Mouse (Mus musculus): ENCODE measurements around the gene Ccn6. TPM values are rescaled to one million over a fixed set of nuclear protein-coding genes. Genes with fewer than 3 reads are reported as not detected.
"Not testable (repeated sequence)": the region's sequence is repeated elsewhere in the genome, so short reads cannot be mapped to it uniquely, and the experiment has no call there.

The Ccn6 gene
- polyA plus RNA-seq (2015; fragmentation: Nextera tagmentation; extraction: Ambion mirVana), result 0.21 and 0.40 TPM in 2 replicates

DNA sequence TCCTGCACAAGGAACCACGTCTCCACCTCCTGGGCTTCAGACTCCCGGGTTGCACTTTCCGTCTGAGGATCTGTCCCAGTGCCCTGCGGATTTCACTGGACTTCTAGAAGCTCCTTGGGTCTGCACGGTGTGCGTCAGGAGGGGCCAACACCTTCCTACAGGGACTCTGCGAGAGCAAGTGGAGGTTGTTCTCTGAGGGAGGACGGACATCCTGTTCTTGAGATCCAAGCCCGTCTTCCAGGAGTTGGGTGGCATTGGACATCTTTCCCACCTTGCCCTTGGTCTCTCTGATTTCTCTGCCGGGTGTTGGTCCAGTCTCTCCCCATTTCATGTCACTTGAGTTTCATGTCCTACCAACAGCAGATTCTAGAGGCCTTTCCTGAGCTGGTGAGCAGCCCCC lies at the start of gene Ccn6:
Gene Ccn6 (minus strand): TSS at position 101 of the 400 bp plus-strand sequence.
- no peaks in the 10 kb centered on the region for H3K9me3 ChIP-seq
- H3K27ac ChIP-seq, result no peak within 1 kb of the TSS
- no peak within 1 kb of the TSS for H3K9ac ChIP-seq
- H3K4me3 ChIP-seq, result peak within 1 kb of the TSS; percentile 8; the same call in 1 of the 2 replicates
- 77% methylated on average over 10 of the region's 10 CpGs for whole genome bisulfite sequencing
- peaks cover 26% of the 10 kb centered on the region for H3K4me1 ChIP-seq
- no peak for ATAC-seq (ENCODE audit: borderline replicate concordance, extremely low read depth, low FRiP score, low TSS enrichment)
- peak within 1 kb of the TSS; percentile 41 for H3K4me2 ChIP-seq
- no peaks in the 10 kb centered on the region for H3K27me3 ChIP-seq
- no peaks in the 10 kb centered on the region for H3K36me3 ChIP-seq

DNA sequence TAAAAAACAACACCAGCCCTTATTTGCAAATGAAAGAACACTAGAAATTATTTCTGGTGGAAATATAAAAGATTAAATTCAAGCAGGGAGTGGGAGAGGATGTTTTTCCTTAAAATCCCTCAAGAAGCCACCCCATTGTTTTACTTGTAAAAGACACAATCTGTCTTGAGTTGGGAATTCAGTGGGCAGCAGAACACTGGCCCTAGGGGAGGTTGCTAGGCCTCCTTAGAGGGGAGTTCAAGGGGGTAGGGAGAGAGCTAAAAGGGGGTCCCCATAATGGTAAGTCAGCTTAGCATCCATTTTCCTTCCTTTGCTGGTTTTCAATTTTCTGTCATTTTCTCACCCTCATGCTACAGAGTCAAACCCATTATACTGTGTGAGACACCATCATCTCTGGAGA lies 46.4 kb upstream of the Ccn6 start:
- no peak for ATAC-seq (ENCODE audit: borderline replicate concordance, extremely low read depth, low FRiP score, low TSS enrichment)
- H3K4me1 ChIP-seq, result no peaks in the 10 kb centered on the region
- no peak overlapping the region for H3K27ac ChIP-seq
- no peak overlapping the region for H3K9ac ChIP-seq
- H3K9me3 ChIP-seq, result no peaks in the 10 kb centered on the region
- H3K4me3 ChIP-seq, result no peak overlapping the region
- H3K4me2 ChIP-seq, result no peak overlapping the region
- no peaks in the 10 kb centered on the region for H3K27me3 ChIP-seq
- no peaks in the 10 kb centered on the region for H3K36me3 ChIP-seq

DNA sequence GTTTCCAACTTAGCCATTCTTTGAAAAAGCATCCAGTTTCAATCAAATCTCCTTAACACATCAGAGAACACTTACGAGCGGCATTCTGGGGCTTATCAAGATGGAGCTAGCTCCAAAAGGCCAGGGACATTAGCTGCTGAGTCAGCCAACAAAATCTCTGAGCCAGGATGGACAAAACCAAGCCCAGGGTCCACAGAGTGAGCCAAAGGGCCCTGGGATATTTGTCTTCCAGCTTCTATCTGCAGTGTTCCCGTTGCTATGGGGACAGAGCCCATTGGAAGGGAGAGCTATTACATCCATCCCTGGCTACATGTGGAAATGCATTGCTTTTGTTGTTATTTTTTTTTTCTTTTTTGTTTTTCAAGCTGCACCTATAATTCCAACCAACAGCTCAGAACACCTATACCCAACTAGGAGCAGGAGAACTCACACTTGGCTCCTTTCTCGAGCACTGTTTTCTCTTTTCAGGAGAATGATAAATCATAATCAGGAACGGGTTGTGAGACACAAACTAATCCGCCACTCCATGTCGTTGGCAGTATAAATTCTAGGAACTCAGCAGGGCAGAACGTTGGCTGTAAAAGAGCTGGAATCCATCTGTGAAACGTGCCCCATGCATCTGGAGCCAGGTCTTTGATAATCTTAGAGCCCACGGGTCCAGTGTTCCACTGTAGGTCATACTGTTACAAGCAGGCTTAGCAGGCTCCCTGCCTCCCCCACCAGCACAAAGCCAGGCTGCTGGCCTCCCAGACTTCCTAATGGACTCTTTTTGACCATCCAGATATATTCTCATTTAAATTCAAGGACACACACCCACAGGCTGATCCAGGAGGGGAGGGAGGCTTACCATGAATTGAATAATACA lies 45.8 kb upstream of the Ccn6 start:
- H3K4me3 ChIP-seq, result no peak overlapping the region
- H3K9ac ChIP-seq, result no peak overlapping the region
- H3K4me1 ChIP-seq, result no peaks in the 10 kb centered on the region
- H3K27me3 ChIP-seq, result no peaks in the 10 kb centered on the region
- 45% methylated on average over 10 of the region's 10 CpGs for WGBS
- H3K9me3 ChIP-seq, result no peaks in the 10 kb centered on the region
- peak; percentile 55; the same call in 1 of the 2 replicates for ATAC-seq (ENCODE audit: borderline replicate concordance, extremely low read depth, low FRiP score, low TSS enrichment)
- no peak overlapping the region for H3K27ac ChIP-seq
- H3K4me2 ChIP-seq, result no peak overlapping the region
- no peaks in the 10 kb centered on the region for H3K36me3 ChIP-seq

DNA sequence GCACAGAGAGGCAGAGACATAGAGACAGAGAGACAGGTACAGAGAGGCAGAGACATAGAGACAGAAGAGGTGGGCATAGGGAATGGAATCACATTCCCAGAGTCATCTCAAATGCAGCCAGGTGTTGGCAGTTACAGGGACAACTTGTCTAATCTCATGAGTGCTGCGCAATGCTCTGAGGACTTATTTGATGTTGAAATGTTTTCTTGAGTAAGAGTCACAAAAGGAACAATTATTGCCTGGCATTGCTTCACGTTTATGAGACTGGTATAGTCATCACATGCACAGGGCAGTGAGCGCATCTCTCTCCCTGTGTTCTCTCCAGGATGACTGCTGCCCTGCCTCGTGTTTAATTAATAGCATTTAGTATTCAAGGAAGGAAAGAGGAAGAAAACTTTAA lies 45.1 kb upstream of the Ccn6 start:
- no peaks in the 10 kb centered on the region; the same call in 1 of the 2 replicates for H3K9me3 ChIP-seq
- H3K4me1 ChIP-seq, result no peaks in the 10 kb centered on the region
- WGBS, result 63% methylated on average over 4 of the region's 4 CpGs
- no peak overlapping the region for H3K27ac ChIP-seq
- no peak overlapping the region for H3K9ac ChIP-seq
- no peak overlapping the region for H3K4me3 ChIP-seq
- H3K36me3 ChIP-seq, result no peaks in the 10 kb centered on the region
- no peak for ATAC-seq (ENCODE audit: borderline replicate concordance, extremely low read depth, low FRiP score, low TSS enrichment)
- no peak overlapping the region for H3K4me2 ChIP-seq
- H3K27me3 ChIP-seq, result no peaks in the 10 kb centered on the region

DNA sequence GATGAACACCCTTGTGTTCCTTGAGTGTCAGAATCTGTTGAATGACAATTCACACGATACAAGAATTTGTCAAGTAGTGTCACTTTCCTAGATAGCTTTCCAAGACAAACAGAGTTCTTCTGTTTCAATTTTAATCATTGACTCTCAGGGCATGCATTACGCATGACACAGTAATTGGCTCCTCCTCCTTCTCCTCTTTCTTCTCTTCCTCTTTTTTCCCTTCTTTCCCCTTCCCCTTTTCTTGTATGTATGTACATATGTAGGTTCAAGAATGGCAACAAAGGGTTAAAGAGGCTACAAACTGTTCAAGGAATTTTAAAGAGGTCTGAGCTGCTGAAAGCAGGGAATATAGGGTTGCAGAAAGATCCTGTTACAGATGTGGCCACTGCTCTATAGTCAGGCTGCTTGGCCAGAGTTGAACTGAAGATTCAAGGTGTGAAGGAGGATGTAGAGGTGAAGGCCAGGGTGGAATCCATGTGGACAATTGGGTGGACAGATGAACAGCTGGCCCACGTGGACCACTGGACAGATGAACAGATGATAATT lies 43.8 kb upstream of the Ccn6 start:
- 54% methylated on average over 3 of the region's 3 CpGs for WGBS
- no peak overlapping the region for H3K9ac ChIP-seq
- H3K4me1 ChIP-seq, result no peaks in the 10 kb centered on the region
- no peaks in the 10 kb centered on the region; the same call in 1 of the 2 replicates for H3K9me3 ChIP-seq
- no peak overlapping the region for H3K27ac ChIP-seq
- no peak overlapping the region for H3K4me3 ChIP-seq
- no peaks in the 10 kb centered on the region for H3K27me3 ChIP-seq
- no peaks in the 10 kb centered on the region for H3K36me3 ChIP-seq
- ATAC-seq (ENCODE audit: borderline replicate concordance, extremely low read depth, low FRiP score, low TSS enrichment), result no peak
- H3K4me2 ChIP-seq, result no peak overlapping the region

DNA sequence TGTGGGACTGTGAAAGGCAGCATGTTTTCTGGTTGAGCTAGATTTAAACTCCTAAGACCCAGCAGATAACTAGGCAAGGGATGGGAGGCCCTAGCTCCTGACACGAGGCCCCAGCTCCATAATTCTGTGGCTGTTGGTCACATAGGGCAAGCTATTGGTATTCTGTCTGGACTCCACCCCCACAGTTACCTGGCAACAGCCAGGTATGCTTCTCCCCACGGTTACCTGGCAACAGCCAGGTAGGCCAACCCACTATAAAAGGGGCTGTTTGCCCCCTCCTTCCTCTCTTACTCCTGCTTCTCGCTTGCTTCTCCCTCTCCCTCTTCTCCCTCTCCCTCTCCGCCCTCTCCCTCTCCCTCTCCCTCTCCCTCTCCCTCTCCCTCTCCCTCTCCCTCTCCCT lies 38.9 kb upstream of the Ccn6 start:
- H3K27ac ChIP-seq, result no peak overlapping the region
- H3K27me3 ChIP-seq, result no peaks in the 10 kb centered on the region
- H3K4me1 ChIP-seq, result no peaks in the 10 kb centered on the region
- no peaks in the 10 kb centered on the region for H3K36me3 ChIP-seq
- WGBS, result 46% methylated on average over 3 of the region's 4 CpGs
- no peak overlapping the region for H3K4me3 ChIP-seq
- no peak overlapping the region for H3K4me2 ChIP-seq
- ATAC-seq (ENCODE audit: borderline replicate concordance, extremely low read depth, low FRiP score, low TSS enrichment), result no peak
- no peaks in the 10 kb centered on the region; the same call in 1 of the 2 replicates for H3K9me3 ChIP-seq
- H3K9ac ChIP-seq, result no peak overlapping the region

DNA sequence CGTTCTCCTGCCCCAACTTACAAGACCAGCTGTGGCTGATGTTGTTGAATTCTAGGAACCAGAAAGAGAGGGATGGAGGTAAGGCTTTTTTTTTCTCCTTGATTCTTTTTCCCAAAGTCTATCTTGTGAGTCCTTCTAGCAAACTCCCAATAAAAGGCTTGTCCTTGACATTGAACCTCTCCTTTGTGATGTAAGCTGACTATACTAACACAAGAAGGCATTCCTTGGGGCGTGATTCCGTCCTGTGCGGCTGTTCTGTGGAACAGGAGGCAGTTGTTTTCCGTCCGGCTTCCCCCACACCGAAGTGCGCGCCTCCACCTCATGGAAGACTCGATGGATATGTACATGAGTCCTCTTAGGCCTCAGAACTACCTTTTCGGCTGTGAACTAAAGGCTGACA lies 34.6 kb upstream of the Ccn6 start:
- H3K9me3 ChIP-seq; H3K27me3 ChIP-seq; H3K4me3 ChIP-seq; H3K9ac ChIP-seq; ATAC-seq (ENCODE audit: borderline replicate concordance, extremely low read depth, low FRiP score, low TSS enrichment); H3K4me2 ChIP-seq; H3K36me3 ChIP-seq; H3K4me1 ChIP-seq; H3K27ac ChIP-seq: not testable (repeated sequence)
- WGBS, result 89% methylated on average over 11 of the region's 11 CpGs

DNA sequence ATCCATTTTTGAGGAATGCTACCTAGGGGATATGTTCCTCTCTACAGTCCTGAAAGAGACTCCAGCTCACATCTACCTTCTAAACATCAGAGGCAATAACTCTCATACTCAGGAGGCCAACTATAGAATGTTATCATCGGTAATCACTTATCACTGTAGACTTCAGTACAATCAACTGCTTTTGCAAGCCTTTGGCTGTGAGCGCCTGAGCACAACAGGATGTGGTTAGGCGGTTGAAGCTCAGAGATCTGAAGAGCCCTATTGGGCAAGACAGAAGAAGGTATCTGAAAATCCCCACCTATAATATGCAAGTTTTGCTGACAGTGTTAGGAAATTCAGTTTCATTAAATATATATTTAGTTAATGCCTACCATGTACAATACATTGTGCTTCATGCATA lies 29.1 kb upstream of the Ccn6 start:
- Histone ChIP-seq H3K9ac (no peak overlapping the region), H3K4me1 (no peaks in the 10 kb centered on the region), H3K4me2 (no peak overlapping the region), H3K27me3 (no peaks in the 10 kb centered on the region), H3K9me3 (no peaks in the 10 kb centered on the region), H3K36me3 (no peaks in the 10 kb centered on the region), H3K27ac (no peak overlapping the region), H3K4me3 (no peak overlapping the region)
- 84% methylated on average over 3 of the region's 3 CpGs for WGBS
- ATAC-seq (ENCODE audit: borderline replicate concordance, extremely low read depth, low FRiP score, low TSS enrichment), result no peak

DNA sequence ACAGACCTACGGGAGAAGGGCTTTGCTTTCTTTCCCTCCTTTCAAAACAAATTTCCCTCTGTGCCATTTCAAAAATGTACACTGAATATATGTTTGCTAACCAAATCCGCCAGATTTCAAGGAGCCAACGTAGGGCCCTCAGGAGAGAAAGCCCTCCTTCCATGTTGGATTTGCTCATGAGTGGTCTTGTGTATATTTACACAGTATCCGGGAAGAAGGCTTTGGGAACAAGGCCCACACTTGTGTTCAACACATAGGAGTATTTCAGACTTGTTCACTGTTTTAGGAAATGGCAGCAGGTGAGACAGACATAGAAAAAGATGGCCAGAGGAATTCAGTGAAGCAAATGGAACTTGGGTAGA lies 21.9 kb upstream of the Ccn6 start:
- ATAC-seq (ENCODE audit: borderline replicate concordance, extremely low read depth, low FRiP score, low TSS enrichment), result peak; percentile 78; the same call in 1 of the 2 replicates
- peak overlapping the region; percentile 77 for H3K27ac ChIP-seq

DNA sequence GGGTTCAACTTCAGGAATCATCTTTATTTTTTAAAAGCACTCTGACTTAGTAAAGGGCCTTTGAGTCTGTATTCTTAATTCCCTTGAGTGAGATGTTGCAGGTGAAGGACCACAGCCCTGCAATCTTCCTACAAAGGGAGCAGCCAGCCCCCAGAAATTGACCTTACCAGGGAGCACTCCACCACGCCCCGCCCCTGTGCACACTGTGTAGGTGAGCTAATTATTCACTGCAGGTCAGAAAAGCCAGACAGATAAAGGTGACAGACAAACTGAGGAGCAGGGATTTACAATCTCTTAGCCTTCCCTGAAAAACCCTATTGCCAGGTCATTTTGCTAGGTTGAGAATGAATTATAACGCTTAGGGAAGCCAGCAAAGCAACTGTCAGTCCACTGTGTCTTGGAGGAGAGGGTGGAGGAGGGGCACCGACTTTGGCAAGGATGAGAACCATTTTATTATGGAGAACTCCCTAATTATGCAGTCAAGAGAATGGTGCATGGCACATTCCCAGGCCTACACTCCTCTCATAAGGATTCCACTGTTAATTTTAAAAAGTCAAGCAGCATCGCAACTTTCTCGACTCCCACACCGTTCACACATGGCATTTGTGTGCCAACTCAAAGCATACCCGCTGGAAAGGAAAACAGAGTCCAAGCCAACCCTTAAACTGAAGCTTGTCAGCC lies 21.4 kb upstream of the Ccn6 start:
- peak; percentile 47; the same call in 1 of the 2 replicates for ATAC-seq (ENCODE audit: borderline replicate concordance, extremely low read depth, low FRiP score, low TSS enrichment)
- Histone ChIP-seq H3K4me3 (no peak overlapping the region), H3K27me3 (no peaks in the 10 kb centered on the region), H3K9me3 (no peaks in the 10 kb centered on the region), H3K36me3 (no peaks in the 10 kb centered on the region), H3K9ac (no peak overlapping the region), H3K27ac (peak overlapping the region; percentile 77), H3K4me1 (peaks cover 14% of the 10 kb centered on the region; the same call in 1 of the 2 replicates), H3K4me2 (no peak overlapping the region)
- 54% methylated on average over 8 of the region's 8 CpGs for WGBS

More for the DNA sequence above, 21.9 kb upstream of the Ccn6 start:
- H3K4me2 ChIP-seq, result no peak overlapping the region
- H3K4me1 ChIP-seq, result peaks cover 14% of the 10 kb centered on the region; the same call in 1 of the 2 replicates
- H3K27me3 ChIP-seq, result no peaks in the 10 kb centered on the region
- no peaks in the 10 kb centered on the region for H3K36me3 ChIP-seq
- H3K9me3 ChIP-seq, result no peaks in the 10 kb centered on the region
- 58% methylated on average over 4 of the region's 4 CpGs for WGBS
- no peak overlapping the region for H3K9ac ChIP-seq
- no peak overlapping the region for H3K4me3 ChIP-seq

DNA sequence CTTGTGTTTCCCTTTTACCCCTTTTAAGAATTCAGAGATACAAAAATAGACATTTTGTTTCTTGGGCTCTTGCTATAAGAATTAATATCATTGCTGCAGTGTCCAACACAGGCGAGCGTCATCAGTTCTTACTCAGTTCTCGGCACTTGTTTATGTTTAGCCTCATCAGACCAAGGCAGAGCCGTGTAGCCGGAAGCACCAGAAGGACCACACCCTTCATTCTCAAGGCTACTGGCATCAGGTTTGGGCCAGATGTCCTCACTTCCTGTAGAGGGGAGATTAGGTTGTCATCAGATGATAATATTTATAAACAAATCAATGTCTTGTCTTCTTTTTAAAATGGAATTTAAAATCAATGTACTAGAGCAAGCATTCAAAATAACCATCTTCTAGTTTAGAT lies 13.4 kb upstream of the Ccn6 start:
- Histone ChIP-seq H3K4me2 (no peak overlapping the region), H3K27ac (no peak overlapping the region), H3K9me3 (no peaks in the 10 kb centered on the region), H3K36me3 (no peaks in the 10 kb centered on the region), H3K4me3 (no peak overlapping the region), H3K27me3 (no peaks in the 10 kb centered on the region), H3K9ac (no peak overlapping the region), H3K4me1 (peaks cover 26% of the 10 kb centered on the region)
- ATAC-seq (ENCODE audit: borderline replicate concordance, extremely low read depth, low FRiP score, low TSS enrichment), result no peak
- 39% methylated on average over 5 of the region's 5 CpGs for WGBS

DNA sequence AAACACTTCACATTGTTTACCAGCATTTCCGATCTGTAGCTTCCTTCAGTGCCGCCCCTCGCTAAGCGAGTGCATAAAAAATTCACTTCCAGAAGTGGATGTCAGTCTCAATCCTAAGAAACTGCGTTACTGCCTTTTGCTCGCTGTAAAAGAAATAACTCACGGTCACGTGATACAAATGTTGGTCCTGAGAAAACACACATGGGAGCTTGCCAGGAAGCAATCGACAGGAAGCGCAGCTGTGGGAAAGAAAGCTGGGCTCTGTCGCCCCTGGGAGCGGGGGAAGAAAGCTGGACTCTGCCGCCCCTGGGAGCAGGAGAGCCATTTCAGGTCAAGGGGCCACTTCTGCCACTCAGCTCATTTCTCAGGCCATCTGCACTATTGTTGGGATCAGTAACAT lies 9.5 kb upstream of the Ccn6 start:
- ATAC-seq (ENCODE audit: borderline replicate concordance, extremely low read depth, low FRiP score, low TSS enrichment), result peak; percentile 31; the same call in 1 of the 2 replicates
- Histone ChIP-seq H3K9ac (no peak overlapping the region), H3K4me2 (peak overlapping the region; percentile 93), H3K36me3 (no peaks in the 10 kb centered on the region), H3K27me3 (no peaks in the 10 kb centered on the region), H3K4me3 (peak overlapping the region; percentile 12), H3K9me3 (no peaks in the 10 kb centered on the region), H3K4me1 (peaks cover 39% of the 10 kb centered on the region), H3K27ac (peak overlapping the region; percentile 93)
- 10% methylated on average over 13 of the region's 13 CpGs for WGBS
